ENCODE assay signal across 8 mouse cellular contexts in the genomic region with DNA sequence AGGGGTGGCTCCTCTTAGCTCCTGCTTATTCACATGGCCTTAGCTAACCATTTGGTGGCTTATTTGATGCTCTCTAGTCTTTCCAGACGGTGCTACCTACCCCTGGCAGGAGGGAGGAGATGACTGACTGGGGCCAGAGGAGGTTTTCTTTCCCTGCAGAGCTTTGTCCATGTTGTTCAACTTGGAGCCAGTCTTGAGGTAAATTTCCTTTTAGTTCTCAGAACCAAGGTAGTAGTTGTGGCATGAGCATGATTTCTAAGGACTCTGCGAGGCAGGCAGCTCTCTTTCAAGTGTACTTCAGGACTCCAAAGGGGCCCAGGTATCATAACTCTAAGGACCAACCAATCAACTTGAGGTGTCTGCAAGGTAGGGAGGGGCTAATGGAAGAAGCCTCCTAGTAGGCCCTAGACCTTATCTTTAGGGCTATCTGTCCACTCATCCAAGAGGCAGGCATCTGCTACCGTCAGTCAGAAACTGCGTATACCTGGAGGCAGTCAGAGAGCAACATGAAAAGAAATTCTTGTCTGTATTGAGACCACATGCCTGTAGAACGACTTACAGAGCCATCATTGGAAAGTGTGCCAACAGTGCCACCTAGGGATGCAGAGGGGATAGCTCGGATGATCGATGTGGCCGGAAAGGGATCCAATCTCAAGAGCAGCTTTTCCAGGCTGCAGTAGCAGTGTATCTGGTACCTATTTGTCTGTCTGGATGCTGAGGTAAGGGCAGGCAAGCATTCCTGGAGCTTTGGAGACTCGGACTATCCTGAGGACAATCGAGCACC. TPM values are rescaled to one million over a fixed set of nuclear protein-coding genes. Genes with fewer than 3 reads are reported as not detected.
DNase-seq lines count a peak whose midpoint lies in the region; ATAC-seq and TF ChIP-seq lines count a peak whose summit lies in the region.

No protein-coding gene starts in this region.

- peak; percentile 65 for DNase-seq in gastrocnemius, adult 18-20 months (ENCODE audit: low spot score)
- no peak for DNase-seq in gastrocnemius, postnatal 4 days (ENCODE audit: low spot score in 2 of 2)
- peak; percentile 73 for DNase-seq in MN1 (ENCODE audit: low spot score)
- peak; percentile 71 for DNase-seq in cerebellum, adult 9-10 months
- DNase-seq in gastrocnemius, postnatal 36 days = peak; percentile 31 to 37
- peak; percentile 59 for DNase-seq in layer of hippocampus, adult 9-10 months (ENCODE audit: low spot score)

- TF ChIP-seq CTCF in small intestine, adult 2 months (IDR thresholded peaks at IDR 0.05; ENCODE audit: extremely low read depth, insufficient read length, insufficient replicate concordance, low read depth, low read length) = peak; percentile 61; the same call in 1 of the 2 replicates

- H3K27me3 ChIP-seq in small intestine, adult 2 months (ENCODE audit: control insufficient read depth, insufficient read depth, low read length) = no peaks in the 10 kb centered on the region

- no peak overlapping the region for H3K27ac ChIP-seq in small intestine, adult 2 months (ENCODE audit: insufficient read depth, low read depth, low read length)

- TF ChIP-seq POLR2A in small intestine, adult 2 months (IDR thresholded peaks at IDR 0.05; ENCODE audit: low read depth, low read length) = no peak

- peaks cover 20% of the 10 kb centered on the region for H3K36me3 ChIP-seq in small intestine, adult 2 months (ENCODE audit: control insufficient read depth, insufficient read depth, low read length)

- 47% methylated on average over 10 of the region's 10 CpGs for WGBS in small intestine, adult 2 months

- ATAC-seq in megakaryocyte progenitor cell, adult 5-6 weeks (replicated peaks; ENCODE audit: poor library complexity) = peak; percentile 71

- no peaks in the 10 kb centered on the region for H3K4me1 ChIP-seq in small intestine, adult 2 months (ENCODE audit: control insufficient read depth, insufficient read depth, insufficient read length, low read length)

- H3K4me3 ChIP-seq in small intestine, adult 2 months (ENCODE audit: low read depth, low read length) = no peak overlapping the region

- intact Hi-C loops in gastrocnemius, postnatal 36 days (cut with DNase I) = loop anchor here (1.0 to 5.0 kb wide), 2 partner anchors 163 to 296 kb away; no protein-coding TSS in a partner anchor

RNA-seq across cellular contexts. Expression of gene Hcn4, which starts 50.5 kb away (rescaled TPM):
- total RNA-seq in gastrocnemius, adult 18-20 months (2021) = 10 to 100 TPM in 1 of 2 experiments, 1 to 10 TPM in 1; 4.0 to 11.2 TPM
- under 1 TPM; 0.17 to 0.23 TPM for total RNA-seq in gastrocnemius, postnatal 4 days (2021)
- 1 to 10 TPM; 1.4 to 1.8 TPM for total RNA-seq in gastrocnemius, postnatal 36 days (2021)
- not detected in 2 replicates for total RNA-seq in megakaryocyte progenitor cell, adult 5-6 weeks (2015)
- total RNA-seq in megakaryocyte progenitor cell, adult 5-6 weeks (2017) = not detected in 2 replicates
- 0.79 and 1.2 TPM in 2 replicates for polyA plus RNA-seq in small intestine, adult 2 months (2012; rRNA removed)

Comparison
In these comparisons a context has a peak if more than half of its experiments do, and no peak if none do; other contexts are left out.
1. DNase-seq: peak in gastrocnemius, adult 18-20 months (single experiment), MN1 (single experiment), cerebellum, adult 9-10 months (single experiment), gastrocnemius, postnatal 36 days (2 of 2) and layer of hippocampus, adult 9-10 months (single experiment); none in gastrocnemius, postnatal 4 days (0 of 2).